Mouse (Mus musculus): Measurements from ENCODE around the gene Nanos1.

The Nanos1 gene

DNA sequence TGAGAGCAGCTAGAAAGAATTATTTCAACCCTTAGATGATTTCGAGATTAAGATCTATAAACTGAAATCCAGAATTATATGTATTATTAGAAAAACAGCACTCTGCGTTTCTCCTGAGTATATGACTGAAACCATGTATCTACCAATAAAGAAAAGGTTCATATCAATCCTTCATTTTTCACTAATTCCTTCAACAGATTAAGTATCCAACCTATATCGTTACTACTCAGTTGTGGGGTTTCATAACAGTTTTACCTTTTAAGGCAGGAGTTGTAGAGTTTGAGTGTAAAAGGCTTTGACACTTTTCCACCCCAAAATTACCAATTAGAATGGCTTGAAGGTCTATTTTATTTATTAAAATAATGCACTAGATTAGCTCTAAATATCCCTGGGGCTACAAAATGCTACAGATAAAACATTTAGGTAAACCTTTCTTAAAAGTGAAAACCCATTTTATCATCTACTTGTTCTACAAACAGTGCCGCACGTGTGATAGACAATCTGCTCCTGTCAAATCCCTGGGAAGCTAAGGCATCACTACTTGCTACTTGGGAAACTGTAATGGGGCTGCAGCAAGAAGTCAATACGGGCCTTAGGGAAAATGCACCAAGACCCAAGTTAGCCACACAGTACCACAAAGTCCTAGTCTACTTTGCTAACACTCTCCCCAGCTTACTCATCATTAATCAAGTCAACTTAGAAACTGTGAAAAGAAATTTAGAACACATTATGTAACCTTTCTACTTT is 32.6 kb downstream of the Nanos1 start:
- intact Hi-C loops (cut with DNase I): no loop called here

- intact Hi-C loops (cut with DNase I): no loop called here
Observed at GRCm38 (mm10) chr19:60789452-60789851, 33.7 kb downstream of the Nanos1 start.

DNA sequence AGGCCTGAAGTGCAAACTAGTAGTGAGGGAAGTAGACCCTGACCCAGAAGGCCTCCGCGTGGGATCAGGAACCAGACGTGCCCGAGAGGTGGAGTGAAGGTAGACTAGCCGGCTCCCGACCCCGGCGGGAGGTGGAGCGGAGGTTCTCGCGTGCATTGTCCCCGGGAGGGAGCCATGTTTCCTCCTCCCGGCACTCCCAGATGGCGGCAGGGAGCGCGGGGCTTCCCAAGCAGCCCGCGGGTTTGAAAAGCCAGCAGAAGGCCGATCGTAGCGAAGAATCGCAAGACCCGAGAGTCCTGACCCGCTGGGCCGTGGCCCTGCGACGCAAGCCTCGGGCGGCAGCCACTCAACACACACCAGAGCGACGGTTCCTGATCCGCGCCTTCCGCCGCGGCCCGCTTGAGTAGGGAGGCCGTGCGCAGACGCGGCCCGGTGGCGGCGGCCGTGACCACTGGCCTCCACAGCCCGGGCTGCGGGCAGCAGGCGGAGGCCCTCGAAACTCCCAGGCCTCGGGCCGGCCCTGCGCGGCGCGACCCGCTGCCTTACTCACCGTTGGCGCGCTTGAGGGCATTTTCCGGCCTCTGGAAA is 34.2 kb downstream of the Nanos1 start:
- intact Hi-C loops (cut with DNase I): no loop called here

DNA sequence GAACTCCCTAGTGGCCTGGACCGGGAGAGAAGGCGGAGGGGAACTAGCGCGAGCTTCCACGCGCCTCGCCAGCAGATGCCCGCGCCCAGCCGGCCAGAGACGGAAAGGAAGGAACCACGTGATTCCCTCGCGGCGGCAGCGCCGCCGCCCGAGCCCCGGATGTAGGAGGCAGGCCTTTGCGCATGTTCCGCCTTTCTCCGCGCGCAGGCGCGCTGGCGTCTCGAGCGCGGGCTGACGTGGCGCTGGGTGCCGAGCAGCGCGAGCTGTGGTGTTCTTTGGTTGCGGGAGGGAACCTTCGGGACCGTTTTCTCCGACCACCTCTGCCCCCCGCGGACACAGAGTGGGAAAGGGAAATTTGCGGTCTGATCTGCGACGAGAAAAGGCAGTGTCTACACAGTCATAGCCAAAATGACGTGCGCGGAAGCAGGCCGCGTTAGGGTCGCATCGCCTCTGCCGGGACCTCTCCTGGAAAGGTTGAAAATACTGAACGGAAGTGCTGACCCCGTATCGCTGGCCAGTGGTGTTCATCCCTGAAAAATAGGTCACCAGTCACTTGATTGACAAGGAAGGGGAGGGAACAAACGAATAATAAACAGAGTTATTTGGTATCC is 34.9 kb downstream of the Nanos1 start, which contains the start of gene Eif3a:
Eif3a (minus strand) TSS at position 108 of the 611 bp plus-strand sequence.
- intact Hi-C loops (cut with DNase I): no loop called here

GRCm38 (mm10) chr19:60791164-60791563 is 35.4 kb downstream of the Nanos1 start:
- intact Hi-C loops (cut with DNase I): no loop called here

DNA sequence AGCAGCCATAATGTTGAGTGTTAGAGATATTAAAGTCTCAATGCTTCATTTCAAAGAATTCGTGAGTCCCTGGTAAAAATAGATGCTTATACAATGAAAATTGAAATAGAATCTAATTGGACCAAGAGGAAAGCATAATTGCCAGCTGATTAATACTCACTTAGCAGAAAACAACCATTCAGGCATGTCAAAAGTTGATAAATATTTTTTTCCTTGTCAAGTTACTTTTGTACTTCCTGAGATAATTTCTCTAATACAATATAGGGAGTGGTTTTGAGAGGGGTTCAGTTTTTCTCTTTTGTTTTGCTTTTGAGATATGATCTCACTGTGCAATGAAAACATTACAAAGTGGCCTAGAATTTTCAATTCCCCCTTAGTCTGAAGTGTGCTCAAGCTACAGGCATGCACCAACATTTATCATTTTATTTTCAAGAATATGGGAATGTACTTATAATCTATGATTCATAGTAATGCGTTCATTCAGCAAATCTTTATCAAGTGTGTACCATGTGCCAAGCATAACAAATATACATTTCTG is 37.5 kb downstream of the Nanos1 start:
- intact Hi-C loops (cut with DNase I): no loop called here

DNA sequence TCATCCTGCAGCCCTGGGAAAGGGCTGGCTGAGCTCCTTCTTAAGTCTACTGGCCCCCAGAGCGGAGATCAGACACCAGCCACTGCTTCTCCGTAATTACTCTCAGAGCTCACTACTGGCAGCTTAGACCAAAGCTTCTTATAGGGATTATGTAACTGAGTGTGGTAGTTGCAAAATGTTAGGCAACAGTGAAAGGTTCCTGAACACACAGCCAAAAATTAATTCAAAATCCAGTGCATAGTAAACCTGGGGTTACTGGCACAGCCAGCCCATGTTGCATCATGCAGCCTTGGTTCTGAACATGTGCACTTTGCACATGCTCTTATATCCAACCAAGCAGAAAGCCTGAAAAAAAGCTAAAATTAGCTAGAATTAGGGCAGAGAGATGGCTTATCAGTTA is 39.5 kb downstream of the Nanos1 start:
- intact Hi-C loops (cut with DNase I): no loop called here

GRCm38 (mm10) chr19:60797415-60797814 is 41.6 kb downstream of the Nanos1 start:
- intact Hi-C loops (cut with DNase I): no loop called here

GRCm38 (mm10) chr19:60799867-60800569 is 44.2 kb downstream of the Nanos1 start:
- intact Hi-C loops (cut with DNase I): no loop called here

DNA sequence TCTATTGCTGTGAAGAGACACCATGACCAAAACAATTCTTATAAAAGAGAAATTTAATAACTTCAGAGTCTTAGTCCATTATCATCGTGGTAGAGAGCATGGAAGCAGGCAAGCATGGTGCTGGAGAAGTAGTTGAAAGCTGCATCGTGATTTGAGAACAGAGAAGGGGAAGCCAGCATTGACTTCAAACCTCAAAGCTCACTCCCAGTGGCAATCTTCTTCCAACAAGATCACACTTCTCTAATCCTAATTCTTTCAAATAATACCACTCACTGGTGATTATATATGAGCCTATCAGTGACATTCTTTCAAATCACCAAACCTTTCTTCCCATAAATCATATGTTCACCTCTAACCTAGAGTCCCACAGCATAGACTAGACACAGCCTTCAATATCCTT is 49.1 kb downstream of the Nanos1 start:
- intact Hi-C loops (cut with DNase I): no loop called here

Small RNA genes within 50 kb of the gene (microRNA-seq; reads per million reads assigned to microRNA genes)
- 0 reads per million in 2 experiments for gene mmu-mir-3084-1

Data from adrenal gland (tissue).